Mouse (Mus musculus): ENCODE data around the gene Gng11. TPM values are rescaled to one million over a fixed set of nuclear protein-coding genes. Genes with fewer than 3 reads are reported as not detected.

The Gng11 gene
- total RNA-seq, 2 experiments from 2014 or later: 9.9 to 11.5 TPM

Other genes starting within 250 kb of the Gng11 start
- not detected for gene Calcr, start 239.2 kb upstream of the Gng11 start, total RNA-seq (2021)
- gene Tfpi2, start 15.0 kb upstream of the Gng11 start, total RNA-seq (2021): under 1 TPM in 1 of 2 experiments, not detected in 1; 0.52 TPM
- not detected for gene Gngt1, start 10.1 kb upstream of the Gng11 start, total RNA-seq (2021)
- gene Bet1, start 83.1 kb downstream of the Gng11 start, total RNA-seq (2021): 10 to 100 TPM; 21.7 to 24.3 TPM

Data from layer of hippocampus, postnatal 25 days (tissue).